Mouse (Mus musculus) intestine, embryonic 15.5 days (tissue): ENCODE measurements around the gene Wasf2. TPM values are rescaled to one million over a fixed set of nuclear protein-coding genes. Genes with fewer than 3 reads are reported as not detected.

Experiments
- ATAC-seq: fragments of 200-750 bp; cut with Nextera tagmentation; 2 replicates; pipeline ENCODE4 v1.8.0; 2017; ENCODE audit warnings: moderate TSS enrichment, moderate library complexity
- H3K27ac ChIP-seq: fragments of 300-500 bp; sonication (generic); 2 replicates; pipeline ENCODE4 v1.5.1; 2015; ENCODE audit warnings: mild to moderate bottlenecking, inconsistent platforms
- H3K27me3 ChIP-seq: fragments of 300-500 bp; sonication (generic); replicated peaks from 2 replicates; pipeline ENCODE4 v1.6.1; 2015; ENCODE audit warnings: inconsistent platforms
- H3K36me3 ChIP-seq: fragments of 300-500 bp; sonication (generic); 2 replicates; pipeline ENCODE4 v1.6.1; 2015; ENCODE audit warnings: inconsistent platforms
- H3K4me1 ChIP-seq: fragments of 300-500 bp; sonication (generic); replicated peaks from 2 replicates; pipeline ENCODE4 v1.6.1; 2015; ENCODE audit warnings: inconsistent platforms
- H3K4me2 ChIP-seq: fragments of 300-500 bp; sonication (generic); replicated peaks from 2 replicates; pipeline ENCODE4 v1.6.1; 2015; ENCODE audit warnings: mild to moderate bottlenecking, inconsistent platforms
- H3K4me3 ChIP-seq: fragments of 300-500 bp; sonication (generic); replicated peaks from 2 replicates; pipeline ENCODE4 v1.5.1; 2015; ENCODE audit warnings: inconsistent platforms
- H3K9ac ChIP-seq: fragments of 300-500 bp; sonication (generic); 2 replicates; pipeline ENCODE4 v1.6.1; 2015; ENCODE audit warnings: inconsistent platforms
- H3K9me3 ChIP-seq: fragments of 300-500 bp; sonication (generic); 2 replicates; pipeline ENCODE4 v1.6.1; 2016; ENCODE audit warnings: inconsistent platforms
- WGBS: fragments of 180-500 bp; shearing (Covaris S2); methylation state at CpG from one replicate; pipeline ENCODE4 v1.1.7; 2015; 5-methylcytosine and 5-hydroxymethylcytosine counted together
- polyA plus RNA-seq: library from polyadenylated mRNA; unstranded; fragments of >200 nt; fragmentation: Nextera tagmentation; extraction: Ambion mirVana; gene quantifications from 2 replicates; pipeline ENCODE4 v1.2.1, GENCODE M21; 2015

The Wasf2 gene
- polyA plus RNA-seq, 1 experiment from 2014 or later: 115 TPM

DNA sequence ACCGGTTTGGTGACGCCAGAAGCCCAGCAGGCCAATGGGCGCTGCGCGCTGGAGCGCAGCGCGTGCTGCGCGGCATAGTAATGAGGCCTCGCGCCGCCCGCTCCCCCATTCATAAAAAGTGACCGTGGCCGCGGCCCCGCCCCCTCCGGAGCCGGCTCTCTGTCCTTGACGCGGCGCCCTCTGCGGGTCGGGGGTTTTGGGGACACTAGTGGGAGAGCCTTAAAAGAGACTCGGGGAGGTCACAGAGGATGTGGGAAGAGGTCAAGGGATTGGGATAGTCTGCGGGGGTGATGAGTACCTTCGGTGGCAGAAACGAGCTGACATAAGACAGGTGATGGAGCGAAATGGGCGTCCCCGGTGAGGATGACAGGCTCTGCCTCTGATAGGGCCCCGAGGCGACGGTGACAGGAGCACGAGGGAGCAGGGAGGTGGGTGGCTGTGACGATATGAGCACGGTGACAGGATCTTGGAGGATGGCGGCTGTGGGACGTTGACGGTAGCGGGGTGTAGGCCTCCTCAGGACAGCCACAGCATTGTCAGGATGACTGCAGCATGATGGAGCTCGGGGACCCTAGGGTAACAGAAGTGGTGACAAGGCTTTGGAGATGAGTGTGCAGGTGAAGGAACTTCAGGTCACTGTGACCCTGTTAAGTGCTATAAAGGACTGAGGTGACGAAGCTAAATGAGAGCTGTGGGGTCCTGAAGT lies 82.4 kb downstream of the Wasf2 start:
- WGBS: 1% methylated on average over 44 of the region's 44 CpGs
- Histone ChIP-seq H3K4me3 (peak overlapping the region; percentile 67), H3K4me1 (peaks cover 18% of the 10 kb centered on the region), H3K4me2 (peak overlapping the region; percentile 100), H3K9ac (peak overlapping the region; percentile 54), H3K9me3 (no peaks in the 10 kb centered on the region), H3K27ac (no peak overlapping the region), H3K27me3 (peaks cover 13% of the 10 kb centered on the region), H3K36me3 (no peaks in the 10 kb centered on the region)
- ATAC-seq: peak; percentile 91

DNA sequence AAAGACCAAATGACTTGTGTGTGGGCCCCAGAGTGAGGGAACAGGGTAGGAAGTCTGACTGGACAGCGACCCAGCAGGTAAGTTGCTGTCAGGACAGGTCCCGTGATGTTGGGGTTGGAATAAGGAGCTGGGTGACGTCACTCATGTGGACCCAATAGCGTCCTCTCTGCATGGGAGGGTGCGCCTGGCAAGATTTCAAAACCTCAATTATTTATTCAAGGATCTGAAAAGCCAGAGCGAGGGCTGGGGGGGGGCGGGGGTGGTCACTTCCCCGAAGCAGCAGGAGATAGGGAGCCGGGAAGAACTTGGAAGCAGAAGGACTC lies 82.9 kb downstream of the Wasf2 start:
- Histone ChIP-seq H3K4me1 (peaks cover 18% of the 10 kb centered on the region), H3K4me3 (peak overlapping the region; percentile 67), H3K36me3 (no peaks in the 10 kb centered on the region), H3K9me3 (no peaks in the 10 kb centered on the region), H3K4me2 (peak overlapping the region; percentile 100), H3K27me3 (peaks cover 13% of the 10 kb centered on the region), H3K27ac (no peak overlapping the region), H3K9ac (peak overlapping the region; percentile 54; the same call in 1 of the 2 replicates)
- WGBS: 2% methylated on average over 9 of the region's 9 CpGs
- ATAC-seq: peak; percentile 27

- Histone ChIP-seq H3K9me3 (no peaks in the 10 kb centered on the region), H3K4me3 (no peak overlapping the region), H3K36me3 (no peaks in the 10 kb centered on the region), H3K27ac (no peak overlapping the region), H3K27me3 (peaks cover 13% of the 10 kb centered on the region), H3K4me2 (peak overlapping the region; percentile 100), H3K4me1 (peaks cover 18% of the 10 kb centered on the region), H3K9ac (no peak overlapping the region)
- WGBS: 22% methylated on average over 10 of the region's 10 CpGs
- ATAC-seq: no peak
Observed at GRCm38 (mm10) chr4:133213661-133214060, 83.4 kb downstream of the Wasf2 start.

- Histone ChIP-seq H3K9me3 (no peaks in the 10 kb centered on the region), H3K4me3 (no peak overlapping the region), H3K4me2 (no peak overlapping the region), H3K4me1 (peaks cover 19% of the 10 kb centered on the region), H3K27me3 (peaks cover 8% of the 10 kb centered on the region; the same call in 1 of the 2 replicates), H3K36me3 (no peaks in the 10 kb centered on the region), H3K9ac (no peak overlapping the region), H3K27ac (no peak overlapping the region)
- 5% methylated on average over 5 of the region's 5 CpGs for WGBS
- no peak for ATAC-seq
Observed at GRCm38 (mm10) chr4:133217641-133218040, 87.3 kb downstream of the Wasf2 start.

- peaks cover 8% of the 10 kb centered on the region for H3K4me1 ChIP-seq
- 85% methylated on average over 3 of the region's 3 CpGs for WGBS
- H3K9ac ChIP-seq: no peak overlapping the region
- ATAC-seq: no peak
- no peak overlapping the region for H3K4me3 ChIP-seq
- no peak overlapping the region for H3K4me2 ChIP-seq
- no peak overlapping the region for H3K27ac ChIP-seq
- no peaks in the 10 kb centered on the region for H3K36me3 ChIP-seq
- H3K27me3 ChIP-seq: peaks cover 8% of the 10 kb centered on the region; the same call in 1 of the 2 replicates
- no peaks in the 10 kb centered on the region for H3K9me3 ChIP-seq
Observed at GRCm38 (mm10) chr4:133218745-133219144, 88.4 kb downstream of the Wasf2 start.

DNA sequence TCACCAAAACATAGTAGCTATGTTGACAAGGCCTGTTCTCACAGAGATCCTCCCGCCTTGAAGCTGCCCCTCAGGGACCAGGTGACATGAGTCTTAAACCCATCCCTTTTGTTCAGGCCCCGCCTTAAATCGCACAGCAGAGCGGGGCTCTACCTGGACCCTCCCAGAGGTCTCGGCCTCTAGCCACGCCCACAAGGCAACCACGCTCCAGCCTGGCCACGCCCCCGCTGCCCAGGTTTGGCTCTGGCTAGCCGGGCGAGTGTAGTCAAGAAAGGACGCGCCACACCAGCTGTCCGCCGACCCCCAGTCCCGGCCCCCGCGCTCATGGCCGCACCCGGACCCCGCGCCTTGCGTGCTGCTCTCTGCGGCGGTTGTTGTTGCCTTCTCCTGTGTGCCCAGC lies 90.4 kb downstream of the Wasf2 start:
- WGBS: 2% methylated on average over 25 of the region's 25 CpGs
- H3K4me2 ChIP-seq: peak overlapping the region; percentile 85
- peak; percentile 62 for ATAC-seq
- peak overlapping the region; percentile 36 for H3K4me3 ChIP-seq
- peaks cover 8% of the 10 kb centered on the region; the same call in 1 of the 2 replicates for H3K27me3 ChIP-seq
- H3K9me3 ChIP-seq: no peaks in the 10 kb centered on the region
- H3K4me1 ChIP-seq: peaks cover 8% of the 10 kb centered on the region
- H3K36me3 ChIP-seq: no peaks in the 10 kb centered on the region
- no peak overlapping the region for H3K27ac ChIP-seq
- peak overlapping the region; percentile 50 for H3K9ac ChIP-seq

DNA sequence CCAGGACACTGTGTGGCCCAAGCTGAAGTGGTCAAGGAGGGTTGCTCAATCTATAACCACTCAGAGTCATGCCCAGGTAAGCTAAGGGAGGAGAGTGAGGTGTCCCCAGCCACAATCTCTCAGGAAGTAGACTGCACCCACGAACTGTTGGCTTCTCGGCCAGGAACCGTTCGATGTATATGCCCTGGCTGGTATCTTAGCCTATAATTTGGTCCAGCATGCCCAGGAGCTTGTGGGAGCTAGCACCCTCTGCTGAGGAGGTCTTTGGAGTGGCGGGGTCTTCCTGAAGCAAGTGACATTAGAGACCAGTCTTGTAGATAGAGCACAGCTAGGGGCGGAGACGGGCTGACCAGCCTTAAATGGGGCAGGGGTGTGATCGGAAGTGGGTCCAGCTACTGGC lies 91.4 kb downstream of the Wasf2 start:
- Histone ChIP-seq H3K9me3 (no peaks in the 10 kb centered on the region), H3K4me1 (peaks cover 8% of the 10 kb centered on the region), H3K9ac (no peak overlapping the region), H3K36me3 (no peaks in the 10 kb centered on the region), H3K4me2 (no peak overlapping the region), H3K27me3 (peaks cover 8% of the 10 kb centered on the region; the same call in 1 of the 2 replicates), H3K27ac (no peak overlapping the region), H3K4me3 (no peak overlapping the region)
- 86% methylated on average over 8 of the region's 8 CpGs for WGBS
- ATAC-seq: no peak

GRCm38 (mm10) chr4:133223875-133224274 lies 93.6 kb downstream of the Wasf2 start:
- Histone ChIP-seq H3K4me3 (no peak overlapping the region), H3K9me3 (no peaks in the 10 kb centered on the region), H3K4me2 (no peak overlapping the region), H3K36me3 (no peaks in the 10 kb centered on the region), H3K27me3 (peaks cover 8% of the 10 kb centered on the region; the same call in 1 of the 2 replicates), H3K4me1 (peaks cover 8% of the 10 kb centered on the region), H3K9ac (no peak overlapping the region; the same call in 1 of the 2 replicates), H3K27ac (no peak overlapping the region)
- ATAC-seq: no peak
- WGBS: 55% methylated on average over 5 of the region's 5 CpGs

DNA sequence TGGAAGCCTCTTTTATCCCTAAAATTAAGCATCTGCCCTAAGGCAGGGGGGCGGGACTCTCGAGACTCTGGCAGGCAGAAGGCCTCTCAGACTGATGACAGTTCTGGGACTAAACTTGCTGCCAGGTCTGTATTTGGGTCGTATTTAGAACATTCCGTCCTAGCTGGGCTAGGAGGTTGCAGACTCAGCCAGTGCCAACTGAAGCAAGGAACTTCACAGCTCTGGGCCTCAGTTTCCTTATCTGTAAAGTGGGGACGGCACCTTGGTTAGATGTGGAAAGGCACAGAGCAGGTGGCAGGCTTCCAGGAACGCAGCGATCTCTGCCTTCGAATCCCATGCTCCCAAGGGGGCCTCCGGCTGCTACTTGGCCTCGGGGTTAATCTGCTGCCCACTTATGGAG lies 95.8 kb downstream of the Wasf2 start:
- H3K4me2 ChIP-seq: no peak overlapping the region
- H3K4me1 ChIP-seq: peaks cover 2% of the 10 kb centered on the region; the same call in 1 of the 2 replicates
- 72% methylated on average over 10 of the region's 10 CpGs for WGBS
- H3K9me3 ChIP-seq: no peaks in the 10 kb centered on the region
- peaks cover 7% of the 10 kb centered on the region; the same call in 1 of the 2 replicates for H3K27me3 ChIP-seq
- H3K27ac ChIP-seq: no peak overlapping the region
- no peak overlapping the region for H3K4me3 ChIP-seq
- H3K9ac ChIP-seq: no peak overlapping the region
- no peaks in the 10 kb centered on the region for H3K36me3 ChIP-seq
- ATAC-seq: no peak

- ATAC-seq: no peak
- WGBS: 71% methylated on average over 8 of the region's 8 CpGs
- Histone ChIP-seq H3K9ac (no peak overlapping the region), H3K36me3 (no peaks in the 10 kb centered on the region), H3K4me1 (no peaks in the 10 kb centered on the region), H3K4me3 (no peak overlapping the region), H3K4me2 (no peak overlapping the region), H3K27me3 (no peaks in the 10 kb centered on the region), H3K9me3 (no peaks in the 10 kb centered on the region), H3K27ac (no peak overlapping the region)
Observed at GRCm38 (mm10) chr4:133227636-133228035, 97.3 kb downstream of the Wasf2 start.

DNA sequence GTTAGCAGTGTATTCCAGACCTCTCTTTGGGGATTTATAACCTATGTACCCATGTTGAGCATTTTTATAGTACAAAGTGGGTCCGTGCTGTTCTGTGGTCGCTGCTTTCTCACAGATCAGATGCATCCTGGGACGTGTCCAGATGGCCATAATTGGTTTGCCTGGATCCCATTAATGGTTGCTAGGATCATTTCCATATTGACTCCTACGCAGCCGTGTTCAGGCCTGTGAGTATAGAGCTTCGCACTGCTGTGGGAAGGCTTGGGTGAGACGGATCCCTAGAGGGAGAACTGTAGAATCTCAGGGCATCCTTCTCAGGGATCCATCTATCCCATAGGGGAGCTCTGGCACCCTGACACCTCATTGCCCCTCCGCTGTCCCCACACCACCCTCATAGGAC lies 99.3 kb downstream of the Wasf2 start:
- WGBS: 68% methylated on average over 8 of the region's 8 CpGs
- no peaks in the 10 kb centered on the region for H3K27me3 ChIP-seq
- H3K36me3 ChIP-seq: no peaks in the 10 kb centered on the region
- no peaks in the 10 kb centered on the region for H3K9me3 ChIP-seq
- no peak overlapping the region for H3K4me2 ChIP-seq
- H3K27ac ChIP-seq: no peak overlapping the region
- H3K4me1 ChIP-seq: no peaks in the 10 kb centered on the region
- no peak overlapping the region for H3K9ac ChIP-seq
- no peak for ATAC-seq
- no peak overlapping the region for H3K4me3 ChIP-seq

DNA sequence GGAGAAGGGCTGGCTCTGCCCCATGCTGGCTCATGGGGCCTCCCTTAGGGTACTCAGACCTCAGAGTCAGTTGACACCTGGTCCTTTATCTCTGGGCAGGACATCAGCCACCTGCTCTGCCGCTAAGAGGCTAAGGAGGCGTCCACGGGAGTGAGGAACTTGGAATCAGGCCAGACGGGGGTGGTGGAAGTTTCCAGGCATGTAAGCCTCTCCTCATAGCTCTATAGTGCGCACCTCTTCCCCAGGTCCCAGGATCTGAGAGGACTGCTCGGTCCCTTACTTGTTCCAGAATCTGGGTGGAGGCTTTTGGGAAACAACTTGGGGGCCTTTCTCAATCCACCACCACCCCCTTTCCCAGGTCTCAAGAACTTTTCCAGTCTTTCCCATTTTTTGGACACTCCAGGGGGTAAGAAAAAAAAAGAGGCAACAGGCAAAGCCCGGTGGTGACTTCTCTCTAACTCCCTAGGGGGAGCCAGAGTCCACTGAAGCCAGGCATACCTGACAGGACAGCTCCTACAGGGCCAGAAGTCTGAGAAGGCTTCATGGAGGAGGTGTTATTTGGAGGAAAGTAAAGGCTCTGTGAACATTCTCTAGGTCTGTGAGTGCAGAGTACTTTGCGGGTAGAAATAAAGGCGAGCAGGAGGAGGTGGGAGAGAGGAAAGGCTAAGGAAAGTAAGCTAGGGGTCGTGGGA lies 103.1 kb downstream of the Wasf2 start:
- H3K4me3 ChIP-seq: no peak overlapping the region
- no peaks in the 10 kb centered on the region for H3K4me1 ChIP-seq
- H3K9me3 ChIP-seq: no peaks in the 10 kb centered on the region
- H3K36me3 ChIP-seq: no peaks in the 10 kb centered on the region
- 32% methylated on average over 10 of the region's 10 CpGs for WGBS
- 0 out of 2 replicates have a peak, but pooled peaks cover 4% of the 10 kb centered on the region for H3K27me3 ChIP-seq
- no peak overlapping the region for H3K9ac ChIP-seq
- no peak overlapping the region for H3K27ac ChIP-seq
- peak; percentile 28; the same call in 1 of the 2 replicates for ATAC-seq
- no peak overlapping the region for H3K4me2 ChIP-seq
